In the genomic region with DNA sequence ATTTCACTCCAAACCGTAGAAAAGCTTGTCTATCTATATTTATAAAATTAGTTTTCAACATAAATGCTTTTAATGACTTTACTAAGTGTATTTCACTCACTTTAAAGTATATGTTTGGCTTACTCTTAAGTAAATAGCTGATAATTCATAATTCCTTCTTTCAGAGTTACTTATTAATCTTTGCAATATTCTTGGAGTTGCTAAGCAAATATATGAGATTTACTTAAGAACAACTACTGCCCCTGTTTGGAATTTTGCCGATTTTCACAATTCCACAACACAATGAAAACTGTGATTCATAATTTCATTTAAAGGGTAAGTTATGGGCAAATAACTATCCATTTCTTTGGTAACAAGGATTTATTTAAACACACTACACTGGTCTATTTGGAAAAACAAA, we compare ENCODE assay signal across 22 mouse cellular contexts.
DNase-seq lines count a peak whose midpoint lies in the region; ATAC-seq and TF ChIP-seq lines count a peak whose summit lies in the region.
"Had no signal": no experiment of that assay in that cellular context is flagged by ENCODE, and none has a peak within 500 bp of the region (broad histone marks: within the 10 kb centered on the region; RNA-seq: fewer than 3 reads in every experiment).

No protein-coding gene starts in this region.

- TF ChIP-seq POLR2A in lung, adult 2 months (IDR thresholded peaks at IDR 0.05; ENCODE audit: borderline replicate concordance, extremely low read depth, low read depth, low read length), result no peak

- H3K36me3 ChIP-seq in lung, embryonic 16.5 days (ENCODE audit: control insufficient read depth, insufficient read depth, low read length), result no peaks in the 10 kb centered on the region
- H3K36me3 ChIP-seq in stomach, postnatal 0 days (ENCODE audit: control insufficient read depth, insufficient read depth, low read length), result no peaks in the 10 kb centered on the region
- no peaks in the 10 kb centered on the region for H3K36me3 ChIP-seq in midbrain, embryonic 11.5 days (ENCODE audit: control insufficient read depth, insufficient read depth, low read length)
- H3K36me3 ChIP-seq: embryonic facial prominence, embryonic 13.5 days; embryonic facial prominence, embryonic 15.5 days; forebrain, embryonic 10.5 days; forebrain, embryonic 12.5 days had no signal

- H3K27me3 ChIP-seq in lung, embryonic 16.5 days (ENCODE audit: control insufficient read depth, insufficient read depth, low read depth, low read length), result no peaks in the 10 kb centered on the region
- no peaks in the 10 kb centered on the region for H3K27me3 ChIP-seq in stomach, postnatal 0 days (ENCODE audit: control insufficient read depth, insufficient read depth, low read length)
- no peaks in the 10 kb centered on the region for H3K27me3 ChIP-seq in midbrain, embryonic 11.5 days (ENCODE audit: control insufficient read depth, insufficient read depth, low read length)
- H3K27me3 ChIP-seq: embryonic facial prominence, embryonic 13.5 days; embryonic facial prominence, embryonic 15.5 days; forebrain, embryonic 12.5 days had no signal

- H3K4me2 ChIP-seq in lung, embryonic 16.5 days (ENCODE audit: low read depth, low read length), result no peak overlapping the region
- no peak overlapping the region for H3K4me2 ChIP-seq in stomach, postnatal 0 days (replicated peaks; ENCODE audit: low read depth)
- H3K4me2 ChIP-seq in midbrain, embryonic 11.5 days, result no peak overlapping the region
- H3K4me2 ChIP-seq: embryonic facial prominence, embryonic 13.5 days; embryonic facial prominence, embryonic 15.5 days; forebrain, embryonic 12.5 days had no signal

- WGBS in lung, embryonic 16.5 days, result 45% methylated on average over 2 of the region's 2 CpGs
- WGBS in lung, adult 2 months, result 51% methylated on average over 2 of the region's 2 CpGs
- 42% methylated on average over 2 of the region's 2 CpGs for WGBS in stomach, postnatal 0 days
- 91% methylated on average over 2 of the region's 2 CpGs for WGBS in midbrain, embryonic 11.5 days

- no peak overlapping the region for H3K27ac ChIP-seq in lung, embryonic 16.5 days (ENCODE audit: low read length)
- no peak overlapping the region for H3K27ac ChIP-seq in stomach, postnatal 0 days (replicated peaks)
- H3K27ac ChIP-seq in midbrain, embryonic 11.5 days (ENCODE audit: low read depth, low read length), result no peak overlapping the region
- H3K27ac ChIP-seq: embryonic facial prominence, embryonic 13.5 days; embryonic facial prominence, embryonic 15.5 days; forebrain, embryonic 10.5 days; forebrain, embryonic 12.5 days had no signal

- no peak for DNase-seq in lung, adult 18-20 months
- peak; percentile 7 for DNase-seq in lung, postnatal 25 days (ENCODE audit: low spot score)
- DNase-seq in lung, adult 2 months, result no peak
- DNase-seq in stomach, postnatal 0 days (ENCODE audit: low spot score), result no peak
- DNase-seq in midbrain, embryonic 11.5 days (ENCODE audit: low spot score, missing footprints), result no peak
- DNase-seq: adrenal gland, adult 2 months; adrenal gland, postnatal 10 days; adrenal gland, postnatal 25 days; cerebellum, adult 11 months; cerebellum, adult 18-20 months; cerebellum, adult 8-10 months; cerebellum, adult 9-11 months; cerebellum, postnatal 14 days; cerebellum, postnatal 36 days; embryo, embryonic 11 days had no signal

- no peak for TF ChIP-seq CTCF in lung, adult 2 months (IDR thresholded peaks at IDR 0.05; ENCODE audit: insufficient read depth, low read length)
- TF ChIP-seq CTCF in stomach, postnatal 0 days (IDR thresholded peaks at IDR 0.05; ENCODE audit: low read depth), result no peak

- H3K9ac ChIP-seq in lung, embryonic 16.5 days (ENCODE audit: low read length), result no peak overlapping the region
- H3K9ac ChIP-seq in stomach, postnatal 0 days (ENCODE audit: low read length), result no peak overlapping the region
- no peak overlapping the region for H3K9ac ChIP-seq in midbrain, embryonic 11.5 days (ENCODE audit: low read length)
- H3K9ac ChIP-seq: embryonic facial prominence, embryonic 13.5 days; embryonic facial prominence, embryonic 15.5 days; forebrain, embryonic 12.5 days had no signal

- TF ChIP-seq EP300 in stomach, postnatal 0 days (optimal IDR thresholded peaks at IDR 0.05), result no peak

- H3K4me3 ChIP-seq in lung, embryonic 16.5 days (ENCODE audit: low read length), result no peak overlapping the region
- H3K4me3 ChIP-seq in lung, adult 2 months (replicated peaks; ENCODE audit: extremely low read depth, low read depth, low read length), result no peak overlapping the region
- H3K4me3 ChIP-seq in stomach, postnatal 0 days (ENCODE audit: low read depth, low read length), result no peak overlapping the region
- H3K4me3 ChIP-seq in midbrain, embryonic 11.5 days (ENCODE audit: low read depth, low read length), result no peak overlapping the region
- H3K4me3 ChIP-seq: embryonic facial prominence, embryonic 13.5 days; embryonic facial prominence, embryonic 15.5 days; erythroblast, embryonic 14.5 days; forebrain, embryonic 10.5 days; forebrain, embryonic 12.5 days had no signal

- H3K9me3 ChIP-seq in lung, embryonic 16.5 days (ENCODE audit: control insufficient read depth, low read length), result no peaks in the 10 kb centered on the region
- no peaks in the 10 kb centered on the region for H3K9me3 ChIP-seq in stomach, postnatal 0 days (ENCODE audit: control insufficient read depth, low read length)
- no peaks in the 10 kb centered on the region for H3K9me3 ChIP-seq in midbrain, embryonic 11.5 days (ENCODE audit: control insufficient read depth, low read length)
- H3K9me3 ChIP-seq: embryonic facial prominence, embryonic 13.5 days; embryonic facial prominence, embryonic 15.5 days; forebrain, embryonic 10.5 days; forebrain, embryonic 12.5 days had no signal

- ATAC-seq in lung, embryonic 16.5 days (ENCODE audit: low read depth), result peak; percentile 64
- peak; percentile 47; the same call in 1 of the 2 replicates for ATAC-seq in stomach, postnatal 0 days (ENCODE audit: low FRiP score, low TSS enrichment)
- no peak for ATAC-seq in midbrain, embryonic 11.5 days (ENCODE audit: low FRiP score)
- ATAC-seq: forebrain, embryonic 14.5 days had no signal

- H3K4me1 ChIP-seq in lung, embryonic 16.5 days (replicated peaks; ENCODE audit: control insufficient read depth, insufficient read depth, low read length), result no peaks in the 10 kb centered on the region
- H3K4me1 ChIP-seq in lung, adult 2 months (ENCODE audit: control insufficient read depth, insufficient read depth, low read length), result no peaks in the 10 kb centered on the region
- no peaks in the 10 kb centered on the region for H3K4me1 ChIP-seq in stomach, postnatal 0 days (replicated peaks; ENCODE audit: control insufficient read depth, insufficient read depth)
- no peaks in the 10 kb centered on the region for H3K4me1 ChIP-seq in midbrain, embryonic 11.5 days (ENCODE audit: control insufficient read depth, insufficient read depth, low read length)
- H3K4me1 ChIP-seq: embryonic facial prominence, embryonic 13.5 days; embryonic facial prominence, embryonic 15.5 days; forebrain, embryonic 10.5 days; forebrain, embryonic 12.5 days had no signal
